Mouse (Mus musculus) cerebellum, postnatal 14 days (tissue): ENCODE measurements around the gene Acss3.

Source experiments
- DNase-seq, 2 experiments: peaks; one replicate each; pipeline ENCODE4 v3.0.0; 2021; ENCODE audit warnings: mixed read lengths in 2 of 2

The Acss3 gene

DNA sequence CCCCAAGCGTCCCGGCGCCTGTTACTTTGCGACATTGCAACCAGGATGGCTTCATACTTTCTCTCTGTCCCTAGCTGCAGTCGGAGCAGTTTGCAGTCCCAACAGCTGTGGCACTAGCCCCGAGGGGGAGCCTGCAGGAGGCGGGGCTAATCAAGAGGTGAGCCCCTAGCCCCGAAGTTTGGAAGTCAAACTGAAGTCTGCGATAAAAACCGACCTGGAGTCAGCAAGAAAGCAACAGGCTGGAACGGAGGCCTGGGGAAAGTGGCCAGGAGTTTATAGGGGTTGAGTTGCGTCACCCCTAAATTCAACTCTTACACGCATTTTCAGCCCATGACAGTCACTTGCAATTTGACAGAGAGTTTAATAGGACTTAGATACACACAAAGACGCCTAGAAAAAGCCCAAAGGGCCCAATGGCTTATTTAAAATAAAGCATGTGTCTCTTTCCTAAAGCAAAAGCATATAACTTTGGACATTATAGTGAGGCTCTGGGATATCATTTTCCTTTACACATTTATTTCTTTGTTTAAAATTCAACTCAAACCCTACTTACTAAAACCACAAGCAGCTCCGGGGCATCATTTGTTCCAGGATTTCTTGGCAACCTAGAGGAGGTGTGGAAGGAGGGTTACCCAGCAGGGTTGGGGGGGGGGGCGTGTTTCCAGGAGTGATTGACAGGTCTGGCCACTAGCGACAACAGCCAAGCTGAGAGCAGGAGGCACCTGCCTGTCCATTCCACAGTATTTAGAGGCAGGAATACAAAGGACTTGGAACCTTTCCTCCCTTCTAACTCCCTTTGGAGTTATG is at the start of gene Acss3:
TSS of gene Acss3 (minus strand) at position 140 of the 807 bp plus-strand sequence.
- DNase-seq = peak; percentile 7 to 24

DNA sequence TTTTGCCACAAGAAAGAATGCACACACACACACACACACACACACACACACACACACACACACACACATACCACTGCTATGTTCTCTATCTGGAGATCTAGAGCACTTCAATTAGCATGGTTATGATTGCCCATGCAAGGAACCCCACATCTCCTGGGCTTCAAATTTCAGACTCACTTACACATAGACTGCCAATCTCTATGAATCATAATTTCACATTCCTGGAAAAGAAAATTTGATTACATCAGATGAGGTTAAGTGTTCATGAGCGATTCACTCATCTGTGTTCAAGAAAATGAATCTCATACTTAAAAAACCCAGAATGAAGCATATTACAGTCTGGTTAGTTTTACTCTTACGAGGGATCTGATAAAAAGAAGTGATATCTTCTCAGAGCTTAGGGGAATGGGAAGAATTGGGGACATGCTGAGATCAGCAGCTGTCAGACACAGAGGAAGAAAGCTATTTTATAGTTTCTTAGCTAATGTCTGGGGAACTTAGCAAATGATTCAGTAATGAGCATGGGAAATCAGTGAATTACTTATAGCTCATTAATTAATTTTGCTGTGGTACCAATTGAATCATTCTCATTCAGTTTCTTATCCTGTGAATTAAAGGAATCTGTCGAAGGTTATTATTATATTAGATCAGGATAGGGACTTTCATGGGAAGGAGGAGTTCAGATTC is 48.7 kb upstream of the Acss3 start:
- DNase-seq = no peak

DNA sequence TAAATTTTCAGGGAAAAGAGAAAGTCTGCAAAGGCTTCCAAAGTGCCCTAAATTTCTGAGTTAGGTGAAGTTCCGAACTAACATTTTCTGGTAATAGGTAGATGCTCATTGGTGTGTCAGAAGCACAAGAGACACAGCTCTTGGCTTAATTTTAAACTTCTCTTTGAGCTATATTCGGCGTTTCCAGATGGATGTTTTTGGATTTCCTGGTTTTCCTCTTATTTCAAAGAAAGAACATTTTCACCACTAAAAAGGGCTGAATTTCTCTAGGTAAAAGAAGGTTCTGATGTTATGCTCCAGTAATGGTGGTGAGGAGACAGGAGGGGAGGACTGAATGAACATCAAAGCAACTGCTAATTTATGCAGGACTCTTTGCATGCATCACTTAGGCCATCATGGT is 43.0 kb upstream of the Acss3 start:
- DNase-seq = no peak

DNA sequence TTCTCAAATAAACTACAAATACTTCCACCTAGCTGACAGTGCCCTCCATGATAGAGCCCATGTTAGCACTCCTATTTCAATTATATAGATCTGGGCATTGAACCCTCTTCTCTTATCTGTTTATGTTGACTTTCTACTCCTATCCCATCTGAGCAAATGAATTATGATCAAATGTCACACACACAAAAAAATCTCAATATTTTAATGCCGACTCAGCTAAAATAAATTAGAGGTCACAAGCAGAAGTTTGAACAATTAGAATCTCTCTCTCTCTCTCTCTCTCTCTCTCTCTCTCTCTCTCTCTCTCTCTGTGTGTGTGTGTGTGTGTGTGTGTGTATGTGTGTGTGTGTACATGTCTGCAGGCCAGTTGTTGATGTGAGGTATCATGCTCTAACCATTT is 25.3 kb upstream of the Acss3 start:
- DNase-seq = no peak

DNA sequence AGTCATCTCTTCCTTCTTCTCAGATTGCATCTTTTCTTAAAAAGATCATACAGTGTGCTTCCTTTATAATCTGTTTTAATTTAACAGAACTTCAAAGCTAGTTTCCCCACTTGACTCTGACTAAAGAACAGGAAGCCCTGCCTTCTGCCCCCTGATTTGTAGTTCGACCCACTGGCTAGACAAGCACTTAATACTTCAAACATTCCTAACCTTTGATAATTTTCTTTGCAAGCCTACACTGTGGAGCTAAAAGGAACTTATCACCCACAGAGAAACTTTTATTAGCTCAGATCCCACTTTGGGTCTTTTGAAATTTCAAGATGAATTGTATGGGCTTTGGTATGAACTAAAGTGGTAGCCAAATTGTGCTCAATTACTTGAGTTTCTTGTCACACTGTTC is 20.5 kb upstream of the Acss3 start:
- no peak for DNase-seq

DNA sequence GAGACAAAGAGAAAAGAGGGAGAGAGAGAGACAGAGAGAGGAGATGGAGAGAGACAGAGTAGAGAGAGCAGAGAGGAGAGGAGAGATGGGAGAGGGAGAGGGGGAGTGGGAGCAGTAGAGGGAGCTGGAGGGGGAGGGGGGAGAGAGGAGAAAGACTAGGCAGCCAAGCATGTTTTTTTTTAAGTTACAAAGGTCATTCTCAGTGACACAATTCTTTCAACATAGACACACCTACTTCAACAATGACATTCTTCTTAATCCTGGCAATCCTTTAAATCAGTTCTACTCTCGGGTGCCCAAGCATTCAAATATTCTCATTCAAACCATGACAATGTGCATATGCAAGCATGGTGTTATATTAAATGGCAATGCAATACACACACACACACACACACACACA is 19.4 kb upstream of the Acss3 start:
- no peak for DNase-seq

DNA sequence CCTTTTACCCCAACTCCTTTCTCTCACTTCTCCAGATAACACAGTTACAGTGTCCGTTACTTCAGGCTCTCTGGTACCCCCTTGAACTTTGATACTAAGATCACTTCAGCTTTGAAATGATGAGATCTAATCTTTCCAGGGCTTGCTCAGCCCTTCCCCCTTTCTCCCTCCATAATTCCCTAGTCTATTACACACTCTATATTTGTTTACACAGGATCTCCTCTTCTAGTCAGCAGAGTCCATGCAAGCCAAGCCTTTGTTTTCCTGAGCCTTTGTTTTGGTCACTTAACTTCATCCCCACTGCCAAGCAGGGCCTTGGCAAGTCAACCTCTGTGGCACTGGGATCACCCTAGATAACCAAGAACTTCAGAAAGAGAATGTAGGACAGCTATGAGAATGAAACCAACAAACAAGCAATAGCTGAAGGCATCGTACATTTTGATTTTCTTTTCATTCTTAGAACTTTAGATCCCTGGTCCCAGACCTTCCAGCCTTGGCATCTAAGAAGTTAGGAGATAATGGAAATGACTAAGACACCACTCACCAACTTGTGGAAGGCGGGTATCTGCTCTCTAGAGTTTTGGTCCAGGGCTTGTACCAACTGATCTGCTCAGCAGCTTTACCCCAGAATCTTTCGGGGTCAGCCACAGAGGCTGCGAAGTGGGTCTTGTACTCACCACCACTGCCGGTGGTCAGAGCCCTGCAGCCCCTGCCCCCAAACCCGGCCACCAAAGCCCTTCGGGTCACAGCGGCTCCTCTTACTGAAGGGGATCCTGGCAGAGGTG is 532 bp downstream of the Acss3 start:
- no peak for DNase-seq

DNA sequence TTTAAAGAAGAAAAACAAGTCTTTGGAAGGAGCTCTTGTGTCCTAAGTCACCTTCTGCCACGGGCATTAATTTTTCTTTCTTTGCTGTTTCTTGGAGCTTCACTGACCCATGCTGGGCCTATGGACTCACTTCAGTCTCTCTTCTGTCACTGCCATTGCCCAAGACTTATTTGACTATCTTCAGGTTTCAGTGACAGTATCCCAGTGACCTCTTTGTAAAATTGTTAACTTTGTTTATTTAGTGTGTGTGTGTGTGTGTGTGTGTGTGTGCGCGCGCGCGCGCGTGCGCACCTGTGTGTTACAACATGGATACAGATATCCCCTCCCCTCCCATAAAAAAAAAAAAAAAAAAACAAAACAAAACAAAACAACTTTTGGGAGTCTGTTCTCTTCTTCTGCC is 2.2 kb downstream of the Acss3 start:
- no peak for DNase-seq

DNA sequence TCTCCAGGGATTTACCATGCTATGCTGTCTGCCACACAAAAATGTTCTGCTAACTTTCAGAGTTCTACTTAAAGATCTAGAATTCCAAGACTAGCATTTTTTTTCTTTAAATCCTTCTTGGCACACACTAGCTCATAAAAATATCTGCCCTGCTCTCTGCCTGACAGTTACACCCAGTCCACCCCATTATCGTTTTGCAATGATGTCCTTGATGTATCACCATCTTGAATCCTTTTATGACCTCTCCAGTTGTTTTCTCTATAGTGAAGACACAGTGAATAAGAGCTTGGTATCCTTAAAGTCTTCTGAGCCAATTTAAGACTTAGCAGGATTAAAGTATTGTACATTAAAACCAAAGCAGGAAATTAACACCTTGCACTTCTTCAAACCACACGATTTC is 4.3 kb downstream of the Acss3 start:
- DNase-seq = no peak

DNA sequence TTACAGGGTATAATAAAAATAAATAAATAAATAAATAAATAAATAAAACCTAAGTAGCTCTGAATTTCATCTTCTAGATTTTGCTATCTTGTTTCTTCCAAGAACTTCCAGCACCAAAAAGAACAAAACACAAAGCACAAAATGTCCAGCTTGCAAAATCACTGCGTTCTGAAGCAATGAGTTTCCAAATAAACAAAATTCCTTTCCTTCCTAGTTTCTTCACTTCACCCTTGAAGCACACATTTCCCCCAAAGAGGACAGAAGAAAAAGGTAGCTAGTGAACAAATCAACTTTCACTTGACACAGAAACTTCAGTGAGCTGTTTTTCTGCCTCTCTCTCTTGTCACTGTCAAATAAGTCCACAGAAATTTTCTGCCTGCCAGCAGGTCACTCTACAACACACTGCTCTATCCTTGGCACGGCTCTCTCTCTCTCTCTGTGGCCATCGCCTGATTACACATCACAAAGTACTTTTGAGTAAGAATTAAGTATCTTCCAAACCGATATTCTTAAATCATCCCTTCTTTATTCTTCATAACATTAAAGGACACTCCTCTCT is 6.7 kb downstream of the Acss3 start:
- DNase-seq = no peak

DNA sequence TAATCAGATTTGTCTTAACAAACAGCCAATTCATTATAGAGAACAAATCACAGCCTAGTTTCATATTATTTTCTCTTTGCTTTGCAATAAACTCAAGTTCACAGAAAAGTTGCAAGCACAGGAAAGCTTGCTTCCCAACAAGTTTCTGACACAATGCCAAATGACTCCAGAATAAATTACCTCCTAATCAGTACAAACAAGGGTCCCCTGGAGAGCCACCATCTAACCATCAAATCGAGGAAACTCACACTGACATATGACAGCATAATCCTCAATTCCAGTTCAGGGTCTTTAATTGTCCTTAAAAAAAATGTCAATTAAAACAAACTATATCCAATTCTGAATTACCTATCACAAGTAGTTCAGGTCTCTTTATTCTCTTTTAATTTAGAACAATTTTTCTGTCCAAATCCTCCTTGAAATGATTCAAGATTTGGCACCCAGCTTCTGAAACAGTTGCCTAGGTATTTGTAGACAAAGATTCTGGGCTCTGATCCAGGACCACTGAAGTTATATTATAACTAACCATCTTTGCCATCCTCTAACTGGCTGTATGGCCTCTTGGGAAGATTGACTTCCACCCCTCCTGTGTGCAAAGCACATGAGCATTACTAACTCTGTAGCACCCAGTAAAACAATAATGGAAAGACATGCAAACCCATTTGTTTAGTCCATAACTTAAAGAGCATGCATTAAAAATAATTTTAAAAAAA is 7.4 kb downstream of the Acss3 start:
- DNase-seq = peak; percentile 9 to 29

DNA sequence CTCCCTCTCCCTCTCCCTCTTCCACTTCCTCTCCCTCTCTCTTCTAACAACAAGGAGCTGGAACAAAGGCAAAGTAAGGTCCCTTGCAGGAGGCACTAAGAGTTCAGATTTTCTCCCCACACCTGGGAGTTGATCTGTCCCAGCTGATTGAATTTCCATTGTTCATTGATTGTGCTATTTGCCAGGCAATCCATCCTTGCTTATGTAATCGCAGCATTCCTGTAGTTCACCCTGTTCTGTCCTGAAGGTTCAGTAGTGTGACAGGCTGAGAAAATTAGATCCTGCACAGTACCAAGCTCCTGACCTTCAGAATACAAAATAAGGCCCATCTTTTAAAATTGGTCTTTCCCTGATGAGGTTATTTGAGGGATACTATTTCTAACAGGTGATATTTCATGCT is 8.3 kb downstream of the Acss3 start:
- no peak for DNase-seq

DNA sequence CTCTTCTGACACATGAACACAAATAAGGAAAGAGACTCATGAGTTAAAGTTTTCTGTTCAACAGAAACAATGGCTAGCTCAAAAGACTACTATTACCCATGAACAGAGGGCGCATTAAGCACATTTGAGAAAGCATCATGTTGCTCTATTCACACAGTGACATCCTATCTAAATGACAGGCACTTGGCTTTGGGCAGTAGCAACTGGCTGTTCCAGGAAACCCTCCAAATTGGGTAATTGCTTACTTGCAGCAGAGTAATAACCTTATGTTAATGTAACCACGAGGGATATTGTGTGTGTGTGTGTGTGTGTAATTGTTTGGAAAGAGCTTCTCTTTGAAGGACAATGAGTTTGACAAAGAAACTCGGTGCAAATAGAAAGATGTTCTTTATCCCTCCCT is 29.0 kb downstream of the Acss3 start:
- peak; percentile 55 to 69 for DNase-seq

DNA sequence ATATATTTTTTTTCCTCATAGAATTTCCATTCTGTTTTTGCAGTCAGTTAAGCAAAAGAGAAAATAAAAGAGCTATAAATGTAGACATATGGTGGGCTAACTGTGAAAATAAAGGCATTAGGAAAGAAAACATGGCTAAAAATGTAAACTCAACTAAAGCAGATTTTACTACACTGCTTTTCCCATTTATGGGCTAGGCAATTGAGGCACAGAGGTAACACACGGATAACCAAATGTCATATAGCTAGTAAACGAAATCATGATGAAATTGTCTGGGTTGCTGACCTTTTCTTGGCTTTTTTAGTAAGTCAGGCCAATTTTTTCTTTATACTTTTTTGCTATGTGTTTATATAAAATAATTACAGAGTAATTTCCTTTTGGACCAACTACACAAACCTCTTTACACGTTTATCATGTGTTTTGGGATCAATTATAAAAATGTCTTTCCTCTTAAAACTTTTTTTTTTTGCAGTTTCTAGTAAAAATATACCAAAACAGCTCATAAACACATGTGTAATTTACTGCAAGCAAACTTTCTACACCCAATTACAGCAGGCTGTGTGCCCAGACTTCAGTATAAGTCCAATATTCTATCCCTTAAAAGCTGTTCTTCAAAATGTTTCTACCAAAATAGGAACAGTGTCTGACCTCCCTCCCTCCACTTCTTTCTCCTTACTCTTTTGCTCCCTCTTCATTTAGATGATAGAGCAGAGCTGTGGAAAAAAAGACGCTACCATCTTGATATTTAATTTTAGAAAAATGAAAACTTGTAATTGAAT is 69.4 kb downstream of the Acss3 start:
- no peak for DNase-seq

DNA sequence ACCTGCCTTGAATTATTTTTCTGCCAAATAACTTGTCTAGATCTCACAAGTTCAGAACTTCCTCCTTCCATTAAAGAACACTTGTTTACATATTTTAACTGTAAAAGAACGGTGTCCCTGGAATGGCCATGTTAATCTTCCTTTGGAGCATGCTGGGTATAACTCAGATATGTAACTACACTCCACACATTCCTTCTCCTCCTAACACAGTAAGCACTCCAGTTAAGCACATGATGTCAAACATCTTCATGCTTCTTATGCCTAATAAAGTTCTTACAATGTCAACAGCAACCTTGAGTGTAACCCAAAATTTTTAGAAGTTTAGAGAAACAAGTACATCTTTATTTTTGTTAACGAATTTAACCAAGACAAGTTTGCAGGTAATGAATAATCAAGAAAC is 73.0 kb downstream of the Acss3 start:
- DNase-seq = no peak

DNA sequence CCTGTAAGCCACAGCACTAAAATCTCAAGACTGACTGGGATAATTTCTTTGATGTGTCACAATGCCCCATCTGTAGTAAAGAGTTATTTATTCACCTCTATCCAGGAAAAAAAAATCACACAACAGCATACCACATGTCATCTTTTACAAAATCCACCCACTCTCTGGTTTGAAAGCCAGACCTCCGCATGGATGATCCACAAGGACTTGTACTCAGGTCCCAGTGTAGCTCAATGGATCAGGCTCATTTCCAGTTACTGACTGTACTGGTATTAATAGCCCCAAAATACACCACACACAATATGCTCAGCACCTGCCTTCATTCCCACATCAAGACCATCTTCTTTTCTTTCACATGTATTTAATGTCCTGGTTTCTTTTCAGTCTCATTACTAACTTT is 80.8 kb downstream of the Acss3 start:
- DNase-seq = no peak

DNA sequence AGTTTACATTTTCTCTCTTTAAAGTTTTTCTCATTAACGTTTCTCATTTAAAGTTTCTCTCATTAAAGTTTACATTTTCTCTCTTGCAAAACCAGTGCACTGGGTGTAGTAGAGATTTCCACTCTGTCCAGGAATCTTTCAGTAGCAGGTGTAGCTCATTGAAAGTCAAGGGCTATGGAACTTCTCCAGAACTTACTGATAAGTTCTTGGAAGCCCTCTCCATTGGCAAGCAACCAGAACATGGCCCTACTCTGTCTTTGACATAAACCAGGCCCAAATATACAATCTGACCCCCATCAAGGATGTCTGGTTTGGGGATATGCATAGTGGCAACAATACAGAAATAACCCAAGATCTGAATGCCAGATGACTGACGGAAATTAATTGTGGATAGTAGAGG is 82.6 kb downstream of the Acss3 start:
- no peak for DNase-seq

DNA sequence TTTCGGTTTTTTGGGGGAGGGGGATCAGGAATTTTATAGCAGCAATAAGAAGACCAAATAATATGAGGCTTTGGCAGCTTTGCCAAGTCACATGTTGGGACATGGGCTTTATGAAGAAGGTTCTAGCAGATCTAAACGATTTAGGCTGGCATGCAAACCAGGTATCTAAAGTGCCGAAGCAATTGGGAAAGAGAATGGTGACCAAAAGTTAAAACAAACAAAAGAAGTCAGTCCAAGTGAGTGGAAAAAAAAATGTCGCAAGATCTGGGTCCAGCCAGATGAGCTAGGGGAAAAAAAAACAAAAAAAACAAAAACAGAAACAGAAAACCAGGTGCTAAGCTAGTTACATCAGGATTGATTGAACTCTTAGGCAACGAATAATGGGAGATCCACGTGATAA is 83.1 kb downstream of the Acss3 start:
- DNase-seq = no peak

DNA sequence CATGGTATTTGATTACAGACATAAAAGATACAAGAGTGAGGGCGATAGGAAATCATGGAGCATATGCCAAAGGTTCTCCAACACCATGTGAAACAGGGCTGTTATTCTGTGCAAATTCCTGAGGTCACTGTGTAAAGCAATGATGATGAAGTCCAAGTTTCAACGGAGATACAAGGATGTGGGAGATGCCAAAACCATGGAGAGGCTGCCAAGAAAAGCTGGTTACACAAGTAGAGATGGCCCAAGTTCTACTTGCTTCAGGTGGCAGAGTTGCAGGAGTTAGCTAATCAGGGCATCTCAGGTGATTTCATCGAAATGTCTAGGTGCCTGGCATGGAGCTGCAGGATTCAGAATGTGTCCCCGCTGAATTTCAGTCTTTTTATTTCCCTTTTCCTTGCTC is 84.3 kb downstream of the Acss3 start:
- no peak for DNase-seq

DNA sequence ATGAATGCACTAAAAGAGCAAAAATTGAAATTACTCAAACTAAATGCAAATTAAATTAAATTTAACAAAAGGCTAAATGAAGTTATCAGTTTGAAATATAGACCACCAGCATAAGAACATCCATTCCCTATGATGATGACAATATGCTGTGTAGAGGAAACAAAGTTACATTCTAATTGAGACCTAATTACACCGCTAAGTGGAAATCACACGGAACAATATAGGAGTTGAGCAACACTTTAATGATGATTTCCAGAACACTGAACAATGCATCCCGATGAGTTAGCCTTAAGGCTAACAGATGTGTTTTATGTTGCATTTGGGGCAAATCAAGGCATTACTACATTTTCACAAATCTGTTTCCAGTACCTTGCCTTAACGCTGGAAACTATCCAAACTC is 99.2 kb downstream of the Acss3 start:
- no peak for DNase-seq

DNA sequence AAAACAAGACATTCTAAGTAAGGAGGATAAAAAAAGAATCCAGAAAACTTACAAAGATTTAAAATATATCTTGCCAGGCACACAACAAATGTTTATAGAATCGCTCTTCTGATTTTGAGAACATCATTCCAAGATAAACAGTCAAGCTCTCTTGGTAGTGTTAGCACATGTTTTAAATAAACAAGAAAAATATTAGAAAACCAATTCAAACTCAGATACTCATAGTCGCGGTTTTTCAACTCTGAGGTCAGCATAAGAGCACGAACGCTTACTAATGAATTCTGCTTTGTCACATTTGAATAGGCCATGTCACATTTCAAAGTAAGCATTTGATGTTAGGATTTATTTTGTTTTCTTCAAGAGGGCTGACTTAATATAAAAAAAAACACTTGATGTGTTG is 102.3 kb downstream of the Acss3 start:
- DNase-seq = no peak

DNA sequence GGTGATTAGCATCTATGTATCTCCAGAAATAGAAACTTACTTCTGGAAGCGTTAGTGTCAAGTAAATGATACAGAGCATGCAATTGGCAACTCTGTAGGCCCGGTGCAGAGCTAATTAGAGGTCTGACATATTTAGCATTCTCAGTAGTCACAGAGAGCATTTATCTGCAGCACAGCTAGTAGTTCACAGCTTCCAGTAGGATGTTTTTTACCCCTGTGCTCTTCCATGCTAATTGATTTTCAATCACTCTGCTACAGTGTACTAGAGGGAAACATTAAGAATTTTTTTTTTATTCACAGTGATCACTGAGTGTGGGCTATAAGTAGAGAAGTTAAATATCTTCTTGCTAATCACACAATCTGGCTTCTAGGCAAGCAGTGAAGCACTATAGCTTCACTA is 112.3 kb downstream of the Acss3 start:
- no peak for DNase-seq
